Mouse (Mus musculus): ENCODE data around the gene Tsc1. TPM values are rescaled to one million over a fixed set of nuclear protein-coding genes. Genes with fewer than 3 reads are reported as not detected.

Tsc1 gene
- total and polyA plus RNA-seq, 3 experiments: 8.0 to 16.4 TPM; not detected in 1

- TF ChIP-seq MEF2A (IDR thresholded peaks at IDR 0.05; ENCODE audit: extremely low read depth, insufficient replicate concordance, low read depth, low read length, poor library complexity, severe bottlenecking) (no peak), NELFE (IDR thresholded peaks at IDR 0.05; ENCODE audit: low read depth, low read length) (peak; percentile 82), CHD1 (IDR thresholded peaks at IDR 0.05; ENCODE audit: low read depth, low read length) (no peak; the same call in 1 of the 2 replicates), ETS1 (IDR thresholded peaks at IDR 0.05; ENCODE audit: low read depth, low read length) (peak; percentile 78), EP300 (IDR thresholded peaks at IDR 0.05; ENCODE audit: low read depth in 1 of 2, low read length in 2 of 2) (peak; percentile 80 to 87), BHLHE40 (IDR thresholded peaks at IDR 0.05; ENCODE audit: borderline replicate concordance, low read depth, low read length) (peak; percentile 49; the same call in 1 of the 2 replicates), MYC (IDR thresholded peaks at IDR 0.05; ENCODE audit: low read depth, low read length) (no peak), RCOR1 (IDR thresholded peaks at IDR 0.05; ENCODE audit: low read depth, low read length) (peak; percentile 100), SIN3A (IDR thresholded peaks at IDR 0.05; ENCODE audit: low read length) (peak; percentile 89), MXI1 (IDR thresholded peaks at IDR 0.05; ENCODE audit: low read depth, low read length) (peak; percentile 88), SMC3 (IDR thresholded peaks at IDR 0.05; ENCODE audit: low read depth, low read length) (no peak), CHD2 (IDR thresholded peaks at IDR 0.05; ENCODE audit: low read length) (no peak; the same call in 1 of the 2 replicates), TCF12 (IDR thresholded peaks at IDR 0.05; ENCODE audit: low read depth, low read length) (peak; percentile 90), RAD21 (IDR thresholded peaks at IDR 0.05; ENCODE audit: low read depth, low read length) (no peak; the same call in 1 of the 2 replicates), POLR2AphosphoS2 (IDR thresholded peaks at IDR 0.05; ENCODE audit: low read length) (peak; percentile 73; the same call in 1 of the 2 replicates), ZKSCAN1 (IDR thresholded peaks at IDR 0.05; ENCODE audit: low read depth, low read length) (no peak), GABPA (IDR thresholded peaks at IDR 0.05; ENCODE audit: low read depth, low read length) (no peak), ELF1 (IDR thresholded peaks at IDR 0.05; ENCODE audit: low read depth, low read length) (no peak), ZNF384 (IDR thresholded peaks at IDR 0.05; ENCODE audit: low read depth, low read length) (no peak), ZC3H11A (IDR thresholded peaks at IDR 0.05; ENCODE audit: low read depth, low read length) (0 out of 2 replicates have a peak, but pooled peaks have one; percentile 22), USF1 (IDR thresholded peaks at IDR 0.05; ENCODE audit: low read depth, low read length) (no peak), NRF1 (IDR thresholded peaks at IDR 0.05; ENCODE audit: insufficient read depth, low read depth, low read length, poor library complexity, severe bottlenecking) (no peak), GATA1 (IDR thresholded peaks at IDR 0.05; ENCODE audit: low read depth, low read length) (peak; percentile 82), MYB (IDR thresholded peaks at IDR 0.05; ENCODE audit: low read depth, low read length) (0 out of 2 replicates have a peak, but pooled peaks have one; percentile 38), JUND (IDR thresholded peaks at IDR 0.05; ENCODE audit: low read depth, low read length) (peak; percentile 62; the same call in 1 of the 2 replicates), TBP (IDR thresholded peaks at IDR 0.05; ENCODE audit: low read depth, low read length) (peak; percentile 94), HCFC1 (IDR thresholded peaks at IDR 0.05; ENCODE audit: low read depth, low read length) (peak; percentile 47; the same call in 1 of the 2 replicates)
Observed at GRCm38 (mm10) chr2:28621664-28622171, 19.3 kb upstream of the Tsc1 start, which contains the start of gene Gfi1b (continued).

Measured in MEL (cell line).